Mouse (Mus musculus): ENCODE measurements around the gene Nhlrc2.

GRCm38 (mm10) chr19:56599996-56600395 is 51.9 kb downstream of the Nhlrc2 start:
- TF ChIP-seq CTCF (conservative IDR thresholded peaks at IDR 0.05 in 1 of 2, IDR thresholded peaks at IDR 0.05 in 1 of 2; ENCODE audit: low read depth in 2 of 2, low read length in 2 of 2) (no peak), MYC (IDR thresholded peaks at IDR 0.05; ENCODE audit: low read depth, low read length) (no peak)
